Mouse (Mus musculus): Measurements from ENCODE around the gene Fxyd3. TPM values are rescaled to one million over a fixed set of nuclear protein-coding genes. Genes with fewer than 3 reads are reported as not detected.

Gene Fxyd3
- polyA plus RNA-seq, 1 experiment from 2014 or later: 78.3 TPM

DNA sequence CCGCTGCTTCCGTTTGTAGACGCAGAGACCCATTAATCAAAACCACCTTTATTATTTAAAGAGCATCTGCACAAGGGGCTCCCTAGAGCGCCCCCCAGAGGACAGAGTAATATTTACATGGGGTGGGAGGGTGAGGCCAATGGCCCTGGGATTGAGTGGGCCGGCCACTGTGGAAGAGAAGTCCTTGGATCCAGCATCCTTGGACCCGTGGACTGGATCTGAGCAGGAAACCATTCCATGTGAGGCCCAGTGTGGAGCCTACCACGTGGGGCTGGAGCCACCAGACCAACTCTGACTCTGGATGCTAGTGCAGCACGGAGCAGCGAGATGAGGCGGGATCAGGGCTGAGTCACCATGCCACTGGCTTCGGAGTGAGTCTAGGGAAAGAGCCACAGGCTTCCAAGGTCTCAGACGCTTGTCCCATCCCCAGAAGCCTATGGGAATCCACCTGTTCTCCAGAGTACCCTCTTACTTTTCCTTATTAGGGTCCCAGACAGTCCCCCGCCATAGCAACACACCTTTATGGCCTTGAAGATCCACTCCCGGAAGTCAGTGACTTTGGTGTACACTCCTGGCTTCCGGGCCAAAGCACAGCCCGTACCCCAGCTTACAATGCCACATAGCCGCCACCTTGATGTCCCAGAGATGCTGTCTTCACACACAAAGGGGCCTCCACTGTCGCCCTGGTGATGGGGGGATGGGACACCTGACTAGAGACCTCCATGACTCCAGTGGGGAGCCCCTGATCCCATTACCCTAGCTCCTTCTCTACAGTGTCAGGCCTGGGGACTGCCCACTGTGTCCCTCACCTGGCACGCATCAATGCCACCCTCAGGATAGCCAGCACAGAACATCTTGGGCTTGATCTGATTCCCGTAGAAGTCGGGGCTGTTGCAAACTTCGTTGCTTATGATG, 22.4 kb upstream of the Fxyd3 start:
- no peak for DNase-seq (ENCODE audit: low spot score)

DNA sequence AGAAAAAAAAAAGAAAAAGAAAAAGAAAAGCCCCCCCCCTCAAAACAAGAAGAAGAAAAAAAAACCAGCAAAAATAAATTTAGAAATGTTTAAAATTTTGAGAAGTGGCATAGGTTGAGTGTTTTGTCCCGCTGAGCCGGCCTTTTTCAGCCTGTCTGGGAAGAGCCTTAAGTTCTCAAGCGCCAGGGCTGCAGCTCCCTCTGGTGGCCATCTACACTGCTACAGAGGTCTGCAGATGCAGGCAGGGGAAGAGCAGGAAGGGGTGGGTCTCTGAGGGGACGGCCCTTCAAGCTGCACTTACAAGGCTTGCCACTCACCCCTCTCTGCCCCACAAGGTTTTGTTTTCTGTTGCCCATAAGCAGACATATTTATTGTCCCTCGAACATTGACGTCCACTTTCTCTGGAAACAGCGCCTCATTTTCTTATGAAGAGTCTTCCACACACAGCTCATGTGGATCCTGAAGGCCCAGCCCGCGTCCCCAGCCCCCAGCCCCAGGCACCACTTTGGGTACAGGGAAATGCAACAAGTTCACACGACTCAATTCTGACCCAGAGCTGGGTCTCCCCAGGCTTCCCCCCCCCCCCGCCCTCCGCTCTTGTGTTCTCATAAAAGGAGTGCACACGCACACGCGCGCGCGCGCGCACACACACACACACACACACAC, 21.2 kb upstream of the Fxyd3 start:
- peak; percentile 93 for DNase-seq (ENCODE audit: low spot score)

GRCm38 (mm10) chr7:31096892-31097564, 20.5 kb upstream of the Fxyd3 start:
- DNase-seq (ENCODE audit: low spot score): no peak

DNA sequence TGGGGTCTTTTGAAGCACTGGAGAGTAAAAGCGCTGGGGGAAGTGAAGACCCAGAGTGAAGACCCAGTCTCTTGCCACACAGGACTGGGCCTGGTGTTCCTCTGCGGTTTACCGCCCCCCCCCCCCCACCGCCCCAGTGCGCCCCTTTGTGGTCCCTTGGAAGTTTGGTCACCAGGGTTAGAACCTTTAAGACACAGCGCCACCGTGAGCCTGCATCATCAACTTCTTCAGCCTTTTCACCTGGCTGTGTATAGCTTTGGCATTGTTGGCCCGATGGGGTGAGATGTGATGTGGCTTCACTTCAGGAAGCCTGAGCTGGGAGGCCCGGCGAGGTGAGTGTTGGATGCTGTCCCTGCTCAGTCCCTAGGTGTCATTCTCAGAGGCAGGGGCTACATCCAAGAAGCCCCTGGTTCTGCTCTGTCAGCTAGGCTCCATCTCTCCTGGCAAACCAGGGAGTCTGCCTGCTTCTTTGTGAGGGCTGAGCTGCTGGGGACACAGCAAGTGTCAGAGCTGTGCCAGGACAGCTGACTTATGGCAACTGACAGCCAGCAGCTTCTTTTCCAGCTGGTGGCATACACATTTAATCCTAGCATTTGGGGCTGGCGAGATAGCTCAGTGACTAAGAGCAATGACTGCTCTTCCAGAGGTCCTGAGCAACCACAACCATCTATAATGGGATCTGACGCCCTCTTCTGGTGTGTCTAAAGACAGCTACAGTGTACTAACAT, 18.4 kb upstream of the Fxyd3 start:
- peak; percentile 61 for DNase-seq (ENCODE audit: low spot score)

DNA sequence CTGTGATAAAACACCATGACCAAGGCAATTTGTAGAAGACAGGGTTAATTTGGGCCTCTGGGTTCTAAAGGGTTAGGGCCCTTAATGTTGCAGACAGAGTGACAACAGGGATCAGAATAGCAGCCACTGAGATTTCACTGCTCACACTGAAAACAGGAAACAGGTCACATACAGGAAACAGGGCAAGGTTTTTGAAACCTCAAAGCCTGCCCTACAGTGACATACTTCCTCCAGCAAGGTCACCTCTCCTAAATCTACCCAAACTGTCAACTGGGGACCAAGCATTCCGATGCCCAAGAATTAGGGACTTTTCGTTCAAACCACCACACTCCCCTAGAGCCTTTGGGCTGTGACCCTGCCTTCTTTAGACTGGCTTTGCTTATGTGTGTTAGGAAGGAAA, 13.2 kb upstream of the Fxyd3 start:
- DNase-seq (ENCODE audit: low spot score): peak; percentile 61

- DNase-seq (ENCODE audit: low spot score): no peak
Observed at GRCm38 (mm10) chr7:31088206-31088605, 11.7 kb upstream of the Fxyd3 start.

GRCm38 (mm10) chr7:31087262-31087661, 10.8 kb upstream of the Fxyd3 start:
- peak; percentile 23 for DNase-seq (ENCODE audit: low spot score)

GRCm38 (mm10) chr7:31086175-31086755, 9.8 kb upstream of the Fxyd3 start:
- no peak for DNase-seq (ENCODE audit: low spot score)

DNA sequence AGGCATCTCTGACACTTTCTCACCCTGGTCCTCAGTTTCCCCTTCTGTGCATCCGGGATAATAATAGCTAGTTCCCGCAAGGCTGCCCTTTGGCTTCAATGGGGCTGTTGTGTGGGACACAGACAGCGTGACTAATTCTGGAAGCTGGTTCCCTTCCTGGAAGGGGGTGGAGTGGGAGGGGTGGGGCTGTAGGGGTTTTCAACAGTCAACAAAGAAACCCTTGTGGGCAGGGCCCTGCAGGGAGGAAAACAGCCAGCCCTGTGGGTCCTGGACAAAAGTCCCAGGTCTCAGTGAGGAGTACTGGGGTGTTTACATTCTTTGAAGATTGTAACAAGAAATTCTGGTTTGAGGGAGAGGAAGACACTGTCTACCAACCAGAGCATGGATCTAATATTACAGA, 8.7 kb upstream of the Fxyd3 start:
- no peak for DNase-seq (ENCODE audit: low spot score)

DNA sequence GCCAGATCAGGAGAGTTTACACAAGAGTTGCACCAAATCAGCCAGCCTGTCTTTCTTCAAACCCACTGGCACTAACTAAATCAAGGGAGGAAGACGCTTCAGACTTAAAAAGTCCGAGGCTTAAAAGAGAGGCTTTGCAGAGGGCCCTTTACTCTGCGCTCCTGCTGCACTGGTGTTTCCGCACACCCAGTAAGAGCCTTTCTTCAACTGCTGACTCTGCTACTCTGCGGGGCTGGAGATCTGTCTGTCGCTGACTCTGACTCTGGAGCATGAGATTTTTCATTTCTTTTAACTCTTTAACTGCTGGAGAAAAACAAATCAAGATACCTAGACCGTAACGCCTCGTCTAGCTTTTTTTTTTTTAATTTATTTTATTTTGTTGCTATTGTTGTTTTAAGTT, 7.6 kb upstream of the Fxyd3 start:
- DNase-seq (ENCODE audit: low spot score): no peak

DNA sequence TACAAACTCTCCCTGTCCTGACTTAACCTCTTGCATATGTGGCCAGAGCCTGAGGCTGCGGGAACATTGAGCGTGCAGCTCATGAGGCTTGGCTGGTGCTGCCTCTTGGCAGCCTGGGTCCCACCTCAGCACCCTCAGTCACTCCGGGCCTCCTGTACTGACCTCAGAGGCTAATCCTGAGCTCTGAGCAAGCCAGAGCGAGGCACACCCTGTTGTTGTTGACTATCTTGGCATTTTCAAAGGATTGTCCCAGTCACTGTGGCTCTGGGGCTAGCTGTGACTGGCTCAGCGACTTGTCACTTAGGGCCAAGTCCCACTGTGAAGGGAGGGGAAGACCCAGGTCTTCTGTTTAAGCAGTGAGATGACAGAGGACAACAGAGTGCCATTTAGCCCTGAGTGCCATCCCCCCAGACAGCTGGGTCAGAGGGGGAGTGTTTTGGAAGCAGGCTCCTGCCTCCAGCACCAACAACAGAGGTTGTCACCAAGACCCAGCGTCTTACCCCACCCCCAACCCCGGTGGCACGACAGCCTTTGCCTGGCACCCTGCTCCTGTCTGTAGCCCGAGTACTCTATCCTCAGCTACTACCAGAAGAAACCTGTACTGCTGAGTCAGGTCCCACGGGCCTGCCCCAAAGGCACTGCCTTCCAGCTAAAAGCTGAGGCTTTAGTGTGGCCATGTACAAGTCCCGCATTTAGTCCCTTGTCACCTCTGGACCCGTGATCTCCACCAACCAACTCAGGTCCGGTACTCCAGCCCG, 6.5 kb upstream of the Fxyd3 start:
- DNase-seq (ENCODE audit: low spot score): no peak

GRCm38 (mm10) chr7:31082106-31082505, 5.6 kb upstream of the Fxyd3 start:
- DNase-seq (ENCODE audit: low spot score): no peak

DNA sequence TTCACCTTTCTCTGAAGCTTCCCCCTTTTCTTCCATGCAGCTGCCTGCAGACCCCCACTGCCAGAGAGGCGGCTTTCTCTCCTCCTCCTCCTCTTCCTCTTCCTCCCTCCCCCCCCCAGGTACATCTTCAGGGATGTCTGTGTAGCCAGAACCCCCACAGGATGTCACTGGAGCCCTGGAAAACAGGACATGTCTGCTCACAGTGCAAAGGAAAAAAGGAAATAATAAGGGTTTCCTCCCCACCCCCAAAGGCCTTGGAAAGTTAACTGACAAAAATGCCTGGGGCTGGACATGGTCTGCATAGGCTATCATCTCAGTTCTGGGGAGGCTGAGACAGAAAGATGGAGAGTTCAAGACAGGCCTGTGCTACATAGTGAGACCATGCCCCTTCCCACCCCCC, 4.6 kb upstream of the Fxyd3 start:
- no peak for DNase-seq (ENCODE audit: low spot score)

GRCm38 (mm10) chr7:31080611-31081010, 4.1 kb upstream of the Fxyd3 start:
- DNase-seq (ENCODE audit: low spot score): no peak

- DNase-seq (ENCODE audit: low spot score): no peak
Observed at GRCm38 (mm10) chr7:31079670-31080069, 3.2 kb upstream of the Fxyd3 start.

GRCm38 (mm10) chr7:31077885-31078445, 1.5 kb upstream of the Fxyd3 start:
- DNase-seq (ENCODE audit: low spot score): peak; percentile 54

DNA sequence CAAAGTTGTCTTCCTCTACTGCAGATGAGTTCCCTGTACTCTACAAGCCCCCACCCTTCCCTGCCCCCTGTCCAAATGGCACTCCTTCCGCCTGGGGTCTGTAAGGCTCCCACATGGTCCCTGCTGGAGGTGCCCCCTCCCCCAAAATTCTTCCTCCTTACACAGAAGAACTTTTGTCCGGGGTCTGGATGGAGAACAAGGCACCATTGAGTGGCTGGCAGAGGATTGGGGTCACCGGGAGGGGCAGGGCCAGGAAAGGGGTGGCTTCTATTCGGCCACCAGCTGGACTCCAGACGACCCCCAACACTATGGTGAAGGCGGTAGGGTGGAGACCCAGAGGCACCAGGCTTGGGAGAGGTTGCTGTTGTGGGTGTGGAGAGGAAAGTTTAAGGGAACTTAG, 966 bp upstream of the Fxyd3 start:
- no peak for DNase-seq (ENCODE audit: low spot score)

DNA sequence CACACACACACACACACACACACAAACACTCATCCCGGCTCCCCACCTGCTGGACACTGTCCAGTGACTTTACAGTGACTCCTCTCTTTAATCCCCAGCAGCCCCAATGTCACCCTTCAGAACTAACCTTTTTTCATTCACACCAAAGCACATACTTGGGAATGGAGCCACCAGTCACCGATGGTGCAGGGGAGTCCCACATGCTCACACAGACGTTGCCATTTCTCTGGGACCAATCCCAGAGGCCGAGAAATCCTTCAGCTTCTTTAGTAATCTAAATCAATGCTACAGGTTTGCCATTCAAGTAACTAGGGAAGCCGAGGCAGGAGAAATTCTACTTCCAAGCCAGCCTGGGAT, 1.8 kb downstream of the Fxyd3 start:
- no peak for DNase-seq (ENCODE audit: low spot score)

DNA sequence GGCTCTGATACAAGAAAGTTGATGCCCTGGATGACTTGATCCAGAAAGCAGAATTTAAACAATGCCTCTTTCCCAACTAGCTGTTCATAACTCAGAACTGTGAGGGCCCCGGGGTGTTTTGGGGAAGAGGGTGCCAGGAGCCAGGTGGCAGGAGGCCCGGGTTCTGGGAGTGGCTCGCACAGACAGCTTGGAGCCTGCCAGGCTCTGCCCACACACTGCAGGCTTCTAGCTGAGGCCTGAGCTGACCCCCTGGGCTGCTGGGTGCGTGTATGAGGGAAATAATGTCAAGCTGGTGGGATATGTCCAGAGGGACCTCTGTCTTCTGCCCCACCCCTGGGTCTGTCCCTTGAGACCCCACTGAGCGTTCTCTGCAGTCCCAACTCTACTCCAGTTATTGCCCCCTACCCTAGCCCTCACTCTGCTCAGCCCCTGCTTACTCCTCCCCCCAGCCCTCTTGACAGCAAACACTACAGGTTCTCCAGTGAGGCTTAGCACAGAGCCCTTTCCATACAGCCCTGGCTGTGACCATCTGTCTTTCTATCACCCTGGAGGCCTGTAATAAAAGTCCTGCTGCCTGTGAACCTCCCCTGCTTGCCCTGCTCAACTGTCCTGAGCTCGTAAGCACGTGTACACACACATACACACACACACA, 2.3 kb downstream of the Fxyd3 start:
- no peak for DNase-seq (ENCODE audit: low spot score)

DNA sequence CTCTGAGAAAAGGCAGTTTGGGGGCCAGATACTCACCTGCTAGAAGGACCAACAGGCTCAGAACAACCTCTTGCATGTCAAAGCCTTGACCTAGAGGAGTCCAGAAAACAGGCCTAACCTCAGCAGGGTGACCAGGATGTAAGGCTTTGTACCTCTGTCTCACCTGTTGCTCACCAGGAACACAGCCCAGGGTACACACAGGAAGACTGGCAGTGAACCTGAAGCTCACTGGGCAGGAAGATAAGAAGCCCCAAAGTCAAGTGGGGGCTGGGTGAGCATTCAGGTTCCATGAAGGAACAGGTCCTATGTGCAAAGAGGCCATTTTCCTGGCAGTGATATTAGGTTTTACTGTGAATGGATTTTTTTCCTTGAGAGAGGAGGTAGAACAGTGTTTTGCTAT, 3.0 kb downstream of the Fxyd3 start:
- DNase-seq (ENCODE audit: low spot score): no peak
